Mouse (Mus musculus) T-helper 2 cell (primary cell): Measurements from ENCODE around the gene Cpne2.

Experiments
- in situ Hi-C: fragments of 300-600 bp; cut with MboI, MseI; formaldehyde crosslinking; loops from one replicate; pipeline ENCODE4 v1.15.1; 2025; ENCODE audit warnings: high pct_unique_total_duplicates

The Cpne2 gene

DNA sequence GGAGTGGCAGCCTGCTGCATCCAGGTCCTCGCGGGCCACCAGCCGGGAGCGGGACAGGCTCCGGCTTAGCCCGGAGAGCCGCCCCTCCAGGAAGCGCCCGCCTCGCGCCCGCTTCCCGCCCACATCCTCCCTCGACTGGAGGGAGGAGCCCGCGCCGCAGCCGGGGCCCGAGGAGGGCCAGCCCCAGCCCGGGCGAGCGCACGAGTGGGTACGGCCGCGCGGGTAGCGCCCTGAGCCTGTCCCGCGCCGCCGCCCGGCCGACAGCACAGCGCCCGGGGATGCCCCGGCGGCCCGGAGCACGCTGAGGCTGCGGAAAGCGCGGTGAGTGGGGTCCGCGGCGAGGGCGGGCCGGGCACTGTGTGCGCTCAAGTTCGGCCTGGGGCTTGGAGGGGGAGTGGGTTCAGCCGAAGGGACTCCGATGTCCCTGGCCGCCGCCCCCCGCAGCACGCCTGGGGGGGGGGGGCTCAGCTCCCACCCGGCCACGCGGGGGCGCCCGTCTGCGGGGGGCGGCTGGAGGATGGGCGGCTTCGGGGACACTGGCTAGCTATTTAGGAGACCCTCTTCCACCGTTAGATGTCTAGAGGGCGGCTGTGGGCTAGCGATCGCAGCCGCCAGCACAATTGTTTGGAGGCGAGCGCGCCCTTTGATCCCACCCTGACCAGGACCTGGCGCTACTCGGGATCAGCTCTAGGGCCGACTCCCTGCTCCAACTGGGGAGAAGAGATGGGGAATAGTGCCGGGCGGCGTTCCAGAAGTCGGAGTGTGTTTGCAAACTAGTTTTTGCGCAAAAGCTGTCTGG, at the start of gene Cpne2:
TSS of gene Cpne2 (plus strand) at position 118 of the 799 bp plus-strand sequence.
- in situ Hi-C loops: no loop called here

DNA sequence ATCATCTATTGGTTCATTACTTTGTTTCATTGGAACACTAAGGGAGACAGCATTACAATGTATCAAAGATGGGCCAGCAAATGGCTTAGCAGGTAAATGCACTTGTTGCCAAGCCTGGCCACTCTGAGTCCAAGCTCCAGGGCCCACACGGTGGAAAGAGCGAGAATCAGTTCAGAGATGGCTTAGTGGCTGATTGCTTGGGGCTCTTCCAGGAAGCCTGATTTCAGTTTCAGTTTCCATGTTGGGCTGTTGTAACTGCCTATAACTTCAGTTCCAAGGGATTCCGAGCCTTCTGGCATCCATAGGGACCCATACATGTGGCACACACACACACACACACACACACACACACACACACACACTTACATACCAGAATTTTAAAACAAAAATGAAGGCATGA, 47.5 kb upstream of the Cpne2 start:
- in situ Hi-C loops: no loop called here

DNA sequence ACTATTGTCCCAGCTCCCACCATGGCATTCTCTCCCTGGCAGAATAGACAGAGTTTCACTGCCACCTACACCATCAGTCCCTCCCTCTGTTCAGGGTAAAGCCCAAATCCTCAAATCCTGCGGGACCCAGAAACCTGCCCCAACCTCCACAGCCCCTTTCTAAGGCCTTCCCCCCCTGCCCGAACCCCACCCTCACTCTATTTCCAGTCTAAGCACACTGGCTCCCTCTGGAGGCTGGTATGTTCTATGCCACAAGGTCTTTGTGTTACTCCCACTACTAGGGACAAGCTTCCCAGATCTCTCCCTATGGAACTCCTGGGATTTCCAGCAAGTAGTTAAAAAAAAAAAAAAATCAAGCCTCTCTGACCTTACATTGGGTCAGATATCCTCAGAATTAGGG, 46.9 kb upstream of the Cpne2 start:
- in situ Hi-C loops: no loop called here

DNA sequence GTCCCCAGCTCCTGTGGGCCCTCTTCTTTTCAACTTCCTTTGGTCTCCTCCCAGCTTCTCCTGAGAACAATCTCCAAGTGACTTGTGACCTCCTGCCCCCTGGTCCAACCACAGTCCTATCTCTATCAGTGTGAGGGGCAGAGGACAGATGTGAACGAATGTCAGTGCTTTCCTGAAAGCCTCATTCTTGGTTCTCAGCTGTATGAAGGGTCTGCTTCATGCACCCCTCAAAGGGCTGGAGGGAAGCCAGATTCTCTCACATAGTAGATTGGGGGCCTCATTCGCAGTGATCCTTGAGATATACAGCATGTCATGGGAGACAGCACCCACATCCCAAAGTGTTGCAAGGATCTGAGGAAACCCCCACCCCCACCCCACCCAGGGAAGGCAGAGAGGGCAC, 44.8 kb upstream of the Cpne2 start:
- in situ Hi-C loops: no loop called here

DNA sequence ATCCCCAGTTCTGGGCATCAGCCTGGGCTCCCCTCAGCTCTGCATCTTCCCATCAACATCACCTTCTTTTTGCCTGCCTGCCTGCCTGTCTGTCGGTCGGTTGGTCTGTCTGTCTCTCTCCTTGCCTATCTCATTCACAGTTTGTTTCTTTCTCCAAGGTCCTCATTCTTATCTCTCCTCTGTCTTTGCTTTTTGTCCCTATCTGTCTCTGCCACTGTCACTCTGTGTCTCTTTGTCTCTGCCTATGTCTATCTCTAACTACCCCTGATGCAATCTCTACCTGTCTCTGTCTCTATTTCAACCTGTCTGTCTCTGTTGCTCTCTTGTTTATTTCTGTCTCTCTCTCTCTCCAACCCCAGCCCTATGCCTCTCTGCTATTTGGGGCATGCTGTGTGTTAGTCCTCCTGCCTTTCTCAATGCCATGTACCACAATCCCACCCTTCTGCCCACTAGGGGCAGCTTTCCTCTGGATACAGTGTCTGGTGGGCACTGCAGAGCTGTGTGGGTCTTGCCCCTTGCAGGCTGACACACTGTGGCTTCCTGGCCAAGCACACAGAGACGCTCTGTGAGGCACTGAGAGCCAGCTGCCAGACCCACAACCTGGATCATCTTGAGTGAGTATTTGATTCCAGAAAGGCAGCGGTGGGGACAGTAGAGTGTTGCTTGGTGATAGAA, 42.8 kb upstream of the Cpne2 start:
- in situ Hi-C loops: no loop called here

DNA sequence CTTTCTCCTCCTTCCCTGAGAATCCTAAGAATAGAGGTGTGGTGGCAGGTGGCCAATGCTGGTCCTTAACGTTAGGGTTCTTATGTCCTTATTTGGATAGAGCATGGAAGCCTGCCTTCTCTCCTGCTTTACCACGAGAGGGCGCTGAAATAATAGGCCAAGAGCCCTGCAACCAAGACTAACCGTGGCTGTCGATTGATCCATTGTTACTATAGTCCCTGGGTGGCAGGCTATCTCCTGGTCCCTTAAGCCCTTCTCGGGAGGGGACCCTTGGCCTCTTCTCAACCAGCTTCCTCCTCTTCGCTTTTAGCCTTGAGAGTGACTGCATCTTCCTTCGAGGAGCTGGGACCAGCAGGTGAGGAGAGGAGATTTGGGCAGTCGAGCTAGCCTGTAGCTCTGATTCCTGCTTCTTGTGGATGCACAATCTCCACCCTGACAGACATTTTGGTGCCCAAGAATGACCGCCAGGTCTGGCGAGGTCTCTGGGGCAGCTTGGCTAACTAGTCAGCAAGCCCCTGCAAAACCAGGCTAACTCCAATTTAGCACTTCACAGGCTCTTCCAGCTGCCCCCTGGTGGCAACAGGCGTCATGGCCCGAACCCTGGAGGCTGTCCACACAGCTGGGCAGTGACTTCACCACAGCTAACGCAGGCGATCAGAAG, 40.6 kb upstream of the Cpne2 start:
- in situ Hi-C loops: no loop called here

DNA sequence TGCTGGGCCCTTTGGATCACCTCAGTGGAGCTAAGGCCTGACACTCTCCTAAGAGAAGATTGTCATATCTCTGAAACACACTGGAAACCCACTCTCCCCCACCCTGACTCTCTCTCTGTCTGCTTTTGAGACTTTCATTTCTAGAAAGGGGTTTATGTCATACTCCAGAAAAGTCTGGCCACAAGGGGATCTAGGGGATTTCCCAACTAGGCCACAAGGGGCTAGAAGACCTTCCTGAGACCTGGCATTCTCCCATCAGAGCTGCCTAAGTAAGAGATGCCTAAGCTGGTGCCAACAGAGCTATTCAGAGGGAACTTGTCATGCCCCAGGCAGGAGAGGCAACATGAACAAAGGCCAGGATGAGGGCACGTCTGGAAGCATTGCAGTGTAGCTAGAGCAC, 39.5 kb upstream of the Cpne2 start:
- in situ Hi-C loops: no loop called here

DNA sequence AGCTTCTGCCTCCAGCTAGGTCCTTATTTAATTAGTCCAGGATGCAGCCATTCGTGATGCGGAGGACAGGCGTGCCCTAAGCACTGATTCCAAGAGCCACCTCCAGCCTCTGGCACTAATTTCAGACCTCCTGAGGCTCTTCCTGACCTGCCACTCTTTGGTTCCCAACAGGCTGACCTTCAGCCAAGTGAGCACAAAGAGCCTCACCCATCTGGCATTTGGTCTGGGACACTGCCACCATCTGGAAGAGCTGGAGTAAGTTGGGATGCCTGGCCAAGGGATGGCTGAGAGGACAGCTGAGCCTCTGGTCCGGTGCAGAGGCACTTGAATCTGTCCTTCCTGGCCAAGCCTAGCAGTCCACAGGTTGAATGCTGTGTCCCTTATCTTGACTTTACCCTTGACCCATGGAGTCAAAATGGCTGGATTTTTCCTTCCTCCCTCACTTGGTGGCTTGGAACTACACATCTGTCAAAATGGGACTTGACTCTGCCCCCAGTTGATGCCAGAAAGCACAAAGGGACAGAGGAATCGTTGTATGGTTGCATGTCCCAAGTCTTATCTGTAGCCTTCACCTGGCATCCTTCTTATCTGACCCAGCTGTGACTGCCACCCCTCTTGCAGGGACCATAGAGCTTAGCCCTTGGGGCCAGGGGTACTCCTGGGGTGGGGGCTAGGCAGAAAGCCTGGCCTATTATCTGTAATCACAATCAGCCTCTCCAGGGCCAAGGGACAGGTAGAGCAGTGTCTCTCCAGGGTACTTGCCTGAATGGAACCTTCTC, 17.2 kb upstream of the Cpne2 start:
- in situ Hi-C loops: no loop called here

DNA sequence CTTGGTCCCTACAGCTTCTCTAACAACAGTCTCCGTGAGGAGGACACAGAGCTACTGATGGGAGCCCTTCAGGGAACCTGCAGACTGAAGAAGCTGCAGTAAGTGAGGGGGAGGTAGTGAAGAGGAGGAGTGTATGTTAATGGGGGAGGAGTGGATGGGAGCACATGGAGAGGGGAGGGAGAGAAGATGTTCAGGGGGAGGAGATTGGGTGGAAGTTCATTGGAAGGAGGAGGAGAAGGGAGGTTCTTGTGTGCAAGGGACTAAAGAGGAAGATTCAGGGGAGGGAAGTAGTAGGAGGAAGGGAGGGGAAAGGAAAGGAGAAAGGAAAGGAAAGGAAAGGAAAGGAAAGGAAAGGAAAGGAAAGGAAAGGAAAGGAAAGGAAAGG, 16.6 kb upstream of the Cpne2 start:
- in situ Hi-C loops: no loop called here

DNA sequence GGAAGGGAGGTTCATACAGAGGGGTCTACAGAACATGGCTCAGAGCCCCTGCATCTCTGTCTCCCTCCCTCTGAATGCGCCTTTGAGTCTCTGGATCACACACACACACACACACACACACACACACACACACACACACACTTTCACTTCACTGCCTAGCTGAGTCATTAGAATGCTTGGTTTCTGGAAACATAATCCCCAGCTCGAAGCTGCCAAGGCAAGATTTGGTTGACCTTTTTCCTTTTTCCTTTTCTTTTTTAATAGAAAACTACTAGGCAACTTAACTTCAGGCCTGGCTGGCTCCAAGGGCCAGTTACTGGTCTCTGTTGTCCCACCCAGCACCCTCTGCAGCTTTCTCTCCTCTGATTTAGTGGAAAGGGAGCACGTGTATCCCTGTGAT, 16.0 kb upstream of the Cpne2 start:
- in situ Hi-C loops: no loop called here

DNA sequence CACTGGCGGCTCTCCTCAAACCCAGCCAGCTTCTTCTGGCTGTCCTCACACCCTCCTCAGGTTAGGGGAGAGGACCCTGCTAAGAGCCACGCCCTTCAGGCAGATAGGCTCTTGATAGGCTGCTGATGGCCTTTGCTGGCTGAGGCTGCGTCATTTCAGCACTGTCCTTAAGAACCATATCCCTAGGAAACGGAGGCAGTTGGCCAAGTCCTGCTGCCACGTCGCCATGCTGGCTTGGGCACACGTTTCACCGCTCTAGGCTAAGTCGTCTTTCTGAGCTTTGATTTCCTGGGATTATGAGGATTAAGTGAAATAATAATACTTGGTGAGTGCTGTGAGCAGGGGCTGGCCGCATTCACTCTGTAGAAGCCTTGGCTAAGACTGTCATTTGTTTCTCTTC, 14.5 kb upstream of the Cpne2 start:
- in situ Hi-C loops: no loop called here

DNA sequence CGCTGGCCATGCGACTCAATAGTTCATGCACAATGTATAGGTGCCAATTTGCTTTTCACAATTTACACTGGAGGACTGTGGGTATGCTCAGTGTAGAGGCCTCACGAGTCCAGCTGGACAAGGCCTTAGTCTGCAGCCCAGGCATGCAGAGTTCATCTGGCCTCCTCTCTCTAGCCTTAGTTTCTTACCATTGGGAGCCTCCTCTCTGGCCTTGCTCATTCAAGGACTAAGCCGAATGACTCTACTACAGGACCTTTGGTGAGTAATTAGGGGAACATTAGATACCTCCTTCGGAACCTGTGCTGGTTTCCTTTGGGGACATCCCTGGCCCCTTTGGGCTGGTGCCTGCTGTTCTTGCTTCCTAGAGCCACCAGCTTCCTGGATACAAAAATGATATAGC, 13.8 kb upstream of the Cpne2 start:
- in situ Hi-C loops: no loop called here

DNA sequence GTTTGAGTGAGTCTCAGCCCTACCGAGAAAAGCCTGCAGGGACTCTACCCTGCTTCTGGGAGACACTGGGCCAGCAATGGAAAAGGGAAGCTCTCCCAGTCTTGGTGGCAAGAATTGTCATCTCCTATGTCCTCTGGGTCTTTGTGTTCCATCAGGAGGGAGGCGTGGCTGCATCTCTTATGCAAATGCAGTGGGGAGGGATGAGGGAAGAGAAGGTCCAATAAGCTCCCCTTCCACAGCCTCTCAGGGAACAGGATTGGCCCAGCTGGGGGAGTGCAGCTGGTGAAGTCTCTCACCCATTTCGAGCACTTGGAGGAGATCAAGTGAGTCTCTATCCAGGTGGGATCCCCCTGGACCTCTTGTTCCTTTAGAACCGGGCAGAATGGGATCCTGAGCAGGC, 11.3 kb upstream of the Cpne2 start:
- in situ Hi-C loops: no loop called here

DNA sequence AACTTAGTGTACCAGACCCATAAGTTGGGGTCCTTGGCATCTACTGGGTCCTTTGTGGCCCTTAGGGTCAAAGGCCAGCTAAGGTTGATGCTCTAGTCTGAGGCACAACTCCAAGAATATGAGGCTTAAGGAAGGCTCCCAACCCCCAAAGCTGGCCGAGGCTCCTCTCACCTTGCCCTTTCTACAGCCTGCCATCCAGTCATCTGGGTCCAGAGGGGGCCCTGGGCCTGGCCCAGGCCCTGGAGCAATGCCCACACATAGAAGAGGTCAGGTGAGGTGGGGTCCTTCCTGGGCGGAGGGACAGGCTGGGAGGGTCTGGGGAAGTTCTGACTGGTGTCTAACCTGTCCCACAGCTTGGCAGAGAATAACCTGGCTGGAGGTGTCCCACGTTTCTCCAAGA, 10.3 kb upstream of the Cpne2 start:
- in situ Hi-C loops: no loop called here

DNA sequence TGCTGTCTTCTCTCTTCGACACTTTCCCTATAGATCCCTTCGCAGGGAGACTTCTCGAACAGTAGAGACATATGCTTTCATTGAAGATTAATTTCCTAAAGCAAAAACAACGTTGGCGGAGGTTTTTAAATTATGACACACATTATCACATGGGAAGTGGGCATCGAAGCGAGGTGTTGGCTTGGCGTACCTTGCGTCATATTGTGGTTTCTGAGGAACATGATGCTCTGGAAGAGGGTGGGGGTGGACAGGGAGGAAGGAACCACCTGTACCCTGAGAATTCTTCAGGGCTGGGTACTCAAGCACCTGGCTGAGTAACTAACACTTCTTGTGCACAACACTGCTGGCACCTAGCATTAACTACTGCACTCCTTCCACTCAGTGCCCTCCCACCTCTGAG, 8.2 kb upstream of the Cpne2 start:
- in situ Hi-C loops: no loop called here

DNA sequence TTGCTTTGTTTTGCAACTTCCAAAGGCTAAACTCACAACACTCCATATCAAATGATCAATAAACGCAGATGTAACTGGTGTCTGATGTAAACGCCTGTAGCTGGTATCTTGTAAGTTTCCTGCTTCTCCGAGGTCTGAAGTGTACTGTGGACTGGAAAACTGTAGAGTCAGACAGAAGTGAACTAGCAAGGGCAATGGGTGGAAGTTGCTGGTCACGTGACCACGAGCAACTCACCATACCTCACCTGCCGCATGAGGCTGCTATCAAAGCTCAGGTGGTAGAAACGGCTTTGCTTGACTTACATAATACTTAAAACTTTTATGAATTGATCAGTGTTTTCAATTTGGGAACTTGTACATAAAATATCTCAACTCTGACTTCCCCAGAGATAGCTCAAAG, 5.6 kb upstream of the Cpne2 start:
- in situ Hi-C loops: no loop called here

DNA sequence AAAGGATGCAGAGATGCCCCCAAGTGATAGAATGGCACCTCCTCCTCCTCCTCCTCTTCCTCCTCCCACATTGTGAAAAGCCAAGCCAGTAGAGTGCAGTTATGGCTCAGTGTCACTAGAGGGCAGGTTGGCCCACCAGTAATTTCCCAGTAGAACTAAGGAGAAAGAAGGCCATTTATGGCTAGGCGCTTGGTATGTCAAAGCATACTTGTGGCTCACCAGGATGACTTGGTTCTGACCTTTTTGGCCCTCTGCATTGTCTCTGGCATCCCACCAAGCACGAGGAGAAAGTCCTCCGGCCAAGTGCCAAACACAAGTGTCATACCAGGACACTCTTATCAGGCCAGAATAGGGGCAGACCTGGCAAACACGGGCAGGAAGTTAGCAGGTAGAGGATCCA, 4.5 kb upstream of the Cpne2 start:
- in situ Hi-C loops: no loop called here

DNA sequence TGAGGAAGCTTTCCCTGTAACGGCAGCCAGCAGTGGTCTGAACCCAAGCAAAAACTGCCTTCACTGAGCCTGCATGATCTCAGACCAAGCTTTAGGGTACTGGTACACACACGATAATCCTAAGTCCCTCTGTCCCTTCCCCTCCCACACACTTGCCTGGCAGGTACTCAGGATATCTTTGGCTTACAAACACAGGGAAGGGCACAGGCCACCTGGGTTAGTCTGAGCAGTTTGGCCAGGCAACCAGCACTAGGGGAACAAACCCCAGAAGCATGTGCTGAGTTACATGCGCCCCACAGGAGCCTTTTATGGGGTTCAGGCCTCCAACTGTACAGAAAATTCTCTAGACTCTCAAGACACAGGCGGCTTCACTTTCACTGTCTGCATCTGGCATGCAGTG, 2.9 kb upstream of the Cpne2 start:
- in situ Hi-C loops: no loop called here

DNA sequence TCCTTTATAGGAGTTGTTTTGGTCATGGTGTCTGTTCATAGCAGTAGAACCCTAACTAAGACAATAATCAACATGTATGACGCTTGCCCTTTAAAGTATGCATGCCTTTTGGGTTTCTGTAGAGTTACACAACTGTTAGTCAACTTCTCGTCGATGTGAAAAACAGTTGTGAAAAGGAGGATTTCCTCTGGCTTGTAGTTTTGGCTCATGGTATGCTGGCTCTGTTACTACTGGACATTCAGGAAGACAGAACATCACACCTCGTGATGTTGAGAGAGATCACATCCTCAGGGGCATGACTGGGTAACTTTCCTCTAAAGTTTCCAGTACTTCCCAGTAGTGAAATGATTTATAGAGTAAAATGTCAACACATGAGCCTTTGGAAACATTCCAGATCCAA, 2.1 kb upstream of the Cpne2 start:
- in situ Hi-C loops: no loop called here

DNA sequence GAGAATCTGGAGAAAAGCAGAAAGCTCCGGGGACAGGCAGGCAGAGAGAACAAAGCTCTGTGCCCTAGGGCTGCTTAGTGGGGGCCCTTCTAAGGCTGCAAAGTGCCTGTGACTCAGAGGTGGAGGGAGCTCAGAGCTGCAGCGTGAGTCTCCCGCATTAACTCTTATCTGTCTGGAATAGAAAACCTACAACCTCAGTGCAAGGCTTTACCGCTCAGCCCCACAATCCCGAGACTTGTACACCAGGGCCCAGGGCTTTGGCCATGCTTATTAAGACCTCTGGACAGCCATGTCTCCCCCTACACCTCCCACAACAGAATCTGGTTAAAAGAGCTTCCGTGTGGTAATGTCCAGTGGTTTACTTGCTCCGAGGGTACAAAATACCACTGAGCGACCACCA, 790 bp upstream of the Cpne2 start:
- in situ Hi-C loops: no loop called here

DNA sequence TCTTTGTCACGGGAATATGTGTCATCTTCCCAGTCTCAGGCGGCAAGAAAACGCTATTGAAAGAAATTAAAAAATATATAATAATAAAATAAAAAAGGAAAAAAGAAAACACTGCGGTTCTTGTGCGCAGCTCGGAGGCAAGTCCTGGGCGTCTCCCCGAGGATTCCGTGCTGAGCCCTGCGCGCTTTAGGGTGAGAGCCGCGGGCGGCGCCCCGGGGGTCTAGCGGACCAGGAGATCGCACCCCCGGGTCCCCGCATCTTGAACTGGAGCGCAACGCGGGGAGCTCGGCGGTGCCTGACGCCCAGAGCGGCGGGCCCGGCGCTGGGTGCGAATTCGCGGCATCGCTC, 291 bp upstream of the Cpne2 start:
- in situ Hi-C loops: no loop called here

DNA sequence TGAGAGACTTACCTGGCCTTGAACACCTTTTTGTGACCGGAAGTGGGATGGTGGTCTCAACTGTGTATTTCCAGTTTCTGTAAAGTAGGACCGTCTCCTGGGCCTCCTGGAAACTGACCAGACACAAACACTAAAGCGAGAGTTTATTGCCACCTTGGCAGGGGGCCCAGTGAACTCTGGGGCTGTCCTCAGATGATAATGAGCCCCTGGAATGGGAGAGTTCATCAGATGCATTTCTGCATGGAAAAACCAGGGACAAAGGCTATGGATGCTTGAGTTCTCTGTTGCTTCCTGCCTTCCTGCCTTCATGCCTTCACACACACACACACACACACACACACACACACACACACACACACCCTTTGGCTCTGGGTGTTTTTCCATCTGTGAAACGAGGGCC, 1.8 kb downstream of the Cpne2 start:
- in situ Hi-C loops: no loop called here
